8 mouse cellular contexts compared by ENCODE assay signal in genomic region chr2:102658661-102659520, GRCm38 (mm10). TPM values are rescaled to one million over a fixed set of nuclear protein-coding genes. Genes with fewer than 3 reads are reported as not detected.
DNase-seq lines count a peak whose midpoint lies in the region; ATAC-seq lines count a peak whose summit lies in the region.

No protein-coding gene starts in this region.

- peak overlapping the region; percentile 52 for H3K4me3 ChIP-seq in liver, embryonic 13.5 days (replicated peaks)

- H3K27ac ChIP-seq in liver, embryonic 13.5 days, result no peak overlapping the region

- no peaks in the 10 kb centered on the region for H3K9me3 ChIP-seq in liver, embryonic 13.5 days (replicated peaks)

- no peak overlapping the region for H3K9ac ChIP-seq in liver, embryonic 13.5 days

- H3K4me1 ChIP-seq in liver, embryonic 13.5 days (replicated peaks), result 0 out of 2 replicates have a peak, but pooled peaks cover 3% of the 10 kb centered on the region

- 1% methylated on average over 73 of the region's 80 CpGs for WGBS in liver, embryonic 13.5 days (ENCODE audit: insufficient replicate concordance)

- DNase-seq in heart, adult 18-20 months, result peak; percentile 9 to 20
- no peak for DNase-seq in heart, adult 9 months (ENCODE audit: low spot score in 2 of 2)
- DNase-seq in cerebellum, postnatal 14 days, result peak; percentile 79
- peak; percentile 73 to 78 for DNase-seq in frontal cortex, postnatal 36 days (ENCODE audit: low spot score in 2 of 2)
- peak; percentile 42 for DNase-seq in kidney, postnatal 10 days
- no peak for DNase-seq in liver, embryonic 13.5 days
- DNase-seq in ovary, postnatal 10 days (ENCODE audit: low spot score), result peak; percentile 10
- DNase-seq in thymus, postnatal 0 days (ENCODE audit: low spot score), result no peak

- no peak for ATAC-seq in liver, embryonic 13.5 days (ENCODE audit: low read depth)

- H3K27me3 ChIP-seq in liver, embryonic 13.5 days, result peaks cover 63% of the 10 kb centered on the region

- H3K4me2 ChIP-seq in liver, embryonic 13.5 days, result peak overlapping the region; percentile 67

- no peaks in the 10 kb centered on the region for H3K36me3 ChIP-seq in liver, embryonic 13.5 days

RNA-seq across cellular contexts. Expression of gene Slc1a2, which starts 0.4 kb away (rescaled TPM):
- under 1 TPM; 0.22 to 0.62 TPM for total RNA-seq in heart, adult 18-20 months (2021)
- polyA plus RNA-seq in liver, embryonic 13.5 days (2015; fragmentation: Nextera tagmentation; extraction: Ambion mirVana), result 0.38 and 0.41 TPM in 2 replicates
- 0.73 and 0.98 TPM in 2 replicates for polyA plus RNA-seq in thymus, postnatal 0 days (2015; fragmentation: Nextera tagmentation; extraction: Ambion mirVana)

Comparison
In these comparisons a context has a peak if more than half of its experiments do, and no peak if none do; other contexts are left out.
1. DNase-seq: peak in heart, adult 18-20 months (2 of 2), cerebellum, postnatal 14 days (2 of 2), frontal cortex, postnatal 36 days (2 of 2), kidney, postnatal 10 days (single experiment) and ovary, postnatal 10 days (single experiment); none in heart, adult 9 months (0 of 2), liver, embryonic 13.5 days (single experiment) and thymus, postnatal 0 days (single experiment).